Mouse (Mus musculus): ENCODE data around the gene Zc3h18. TPM values are rescaled to one million over a fixed set of nuclear protein-coding genes. Genes with fewer than 3 reads are reported as not detected.

Gene Zc3h18
- polyA plus RNA-seq, 1 experiment from 2014 or later, result 48.9 TPM

- Histone ChIP-seq H3K9ac (no peak overlapping the region), H3K27me3 (replicated peaks) (peaks cover 22% of the 10 kb centered on the region), H3K27ac (no peak overlapping the region), H3K36me3 (peaks cover 14% of the 10 kb centered on the region; the same call in 1 of the 2 replicates), H3K4me2 (no peak overlapping the region), H3K9me3 (no peaks in the 10 kb centered on the region), H3K4me3 (replicated peaks) (no peak overlapping the region), H3K4me1 (peaks cover 39% of the 10 kb centered on the region)
- 57% methylated on average over 6 of the region's 6 CpGs for WGBS
- ATAC-seq (ENCODE audit: insufficient read depth, low FRiP score, low read depth), result no peak
Measured at GRCm38 (mm10) chr8:122338852-122339251, 37.6 kb upstream of the Zc3h18 start.

- H3K4me1 ChIP-seq, result peaks cover 40% of the 10 kb centered on the region
- WGBS, result 80% methylated on average over 3 of the region's 3 CpGs
- H3K9ac ChIP-seq, result no peak overlapping the region
- H3K9me3 ChIP-seq, result no peaks in the 10 kb centered on the region
- no peak overlapping the region for H3K4me3 ChIP-seq (replicated peaks)
- peaks cover 4% of the 10 kb centered on the region; the same call in 1 of the 2 replicates for H3K36me3 ChIP-seq
- ATAC-seq (ENCODE audit: insufficient read depth, low FRiP score, low read depth), result no peak
- H3K4me2 ChIP-seq, result no peak overlapping the region
- H3K27me3 ChIP-seq (replicated peaks), result peaks cover 12% of the 10 kb centered on the region
- no peak overlapping the region for H3K27ac ChIP-seq
Measured at GRCm38 (mm10) chr8:122340761-122341160, 35.6 kb upstream of the Zc3h18 start.

GRCm38 (mm10) chr8:122341790-122342189 lies 34.6 kb upstream of the Zc3h18 start:
- Histone ChIP-seq H3K9me3 (no peaks in the 10 kb centered on the region), H3K9ac (no peak overlapping the region), H3K4me1 (peaks cover 31% of the 10 kb centered on the region), H3K4me2 (no peak overlapping the region), H3K27me3 (replicated peaks) (peaks cover 4% of the 10 kb centered on the region), H3K36me3 (0 out of 2 replicates have a peak, but pooled peaks cover 4% of the 10 kb centered on the region), H3K4me3 (replicated peaks) (no peak overlapping the region), H3K27ac (no peak overlapping the region)
- ATAC-seq (ENCODE audit: insufficient read depth, low FRiP score, low read depth), result no peak
- WGBS, result 77% methylated on average over 6 of the region's 6 CpGs

- H3K4me2 ChIP-seq, result no peak overlapping the region
- no peaks in the 10 kb centered on the region for H3K9me3 ChIP-seq
- ATAC-seq (ENCODE audit: insufficient read depth, low FRiP score, low read depth), result no peak
- H3K27me3 ChIP-seq (replicated peaks), result no peaks in the 10 kb centered on the region; the same call in 1 of the 2 replicates
- H3K9ac ChIP-seq, result no peak overlapping the region
- WGBS, result 23% methylated on average over 5 of the region's 5 CpGs
- H3K4me1 ChIP-seq, result peaks cover 29% of the 10 kb centered on the region
- no peak overlapping the region for H3K4me3 ChIP-seq (replicated peaks)
- H3K27ac ChIP-seq, result no peak overlapping the region
- 0 out of 2 replicates have a peak, but pooled peaks cover 4% of the 10 kb centered on the region for H3K36me3 ChIP-seq
Measured at GRCm38 (mm10) chr8:122342362-122342761, 34.0 kb upstream of the Zc3h18 start.

GRCm38 (mm10) chr8:122342806-122343209 lies 33.6 kb upstream of the Zc3h18 start:
- Histone ChIP-seq H3K4me3 (replicated peaks) (0 out of 2 replicates have a peak overlapping the region, but pooled peaks have one; percentile 26), H3K4me1 (peaks cover 29% of the 10 kb centered on the region), H3K4me2 (peak overlapping the region; percentile 55), H3K27me3 (replicated peaks) (no peaks in the 10 kb centered on the region), H3K9ac (no peak overlapping the region), H3K27ac (no peak overlapping the region), H3K9me3 (no peaks in the 10 kb centered on the region), H3K36me3 (0 out of 2 replicates have a peak, but pooled peaks cover under 1% of the 10 kb centered on the region)
- 4% methylated on average over 9 of the region's 9 CpGs for WGBS
- no peak for ATAC-seq (ENCODE audit: insufficient read depth, low FRiP score, low read depth)

GRCm38 (mm10) chr8:122343341-122343740 lies 33.1 kb upstream of the Zc3h18 start:
- no peaks in the 10 kb centered on the region for H3K9me3 ChIP-seq
- H3K4me2 ChIP-seq, result peak overlapping the region; percentile 55
- H3K27me3 ChIP-seq (replicated peaks), result no peaks in the 10 kb centered on the region
- 8% methylated on average over 11 of the region's 11 CpGs for WGBS
- no peak overlapping the region for H3K9ac ChIP-seq
- no peak overlapping the region for H3K27ac ChIP-seq
- ATAC-seq (ENCODE audit: insufficient read depth, low FRiP score, low read depth), result no peak
- H3K4me3 ChIP-seq (replicated peaks), result peak overlapping the region; percentile 26
- H3K4me1 ChIP-seq, result peaks cover 29% of the 10 kb centered on the region
- no peaks in the 10 kb centered on the region for H3K36me3 ChIP-seq

- Histone ChIP-seq H3K27ac (no peak overlapping the region), H3K4me2 (peak overlapping the region; percentile 55), H3K27me3 (replicated peaks) (no peaks in the 10 kb centered on the region), H3K4me3 (replicated peaks) (peak overlapping the region; percentile 26), H3K4me1 (peaks cover 29% of the 10 kb centered on the region), H3K36me3 (no peaks in the 10 kb centered on the region), H3K9ac (no peak overlapping the region), H3K9me3 (no peaks in the 10 kb centered on the region)
- under 1% methylated on average over 14 of the region's 14 CpGs for WGBS
- peak; percentile 37 for ATAC-seq (ENCODE audit: insufficient read depth, low FRiP score, low read depth)
Measured at GRCm38 (mm10) chr8:122343758-122344157, 32.7 kb upstream of the Zc3h18 start.

GRCm38 (mm10) chr8:122344219-122344618 lies 32.2 kb upstream of the Zc3h18 start:
- no peaks in the 10 kb centered on the region for H3K27me3 ChIP-seq (replicated peaks)
- H3K9me3 ChIP-seq, result no peaks in the 10 kb centered on the region
- peak; percentile 80 for ATAC-seq (ENCODE audit: insufficient read depth, low FRiP score, low read depth)
- no peak overlapping the region for H3K4me3 ChIP-seq (replicated peaks)
- WGBS, result 8% methylated on average over 3 of the region's 5 CpGs
- no peak overlapping the region for H3K9ac ChIP-seq
- H3K27ac ChIP-seq, result no peak overlapping the region
- H3K4me2 ChIP-seq, result peak overlapping the region; percentile 28; the same call in 1 of the 2 replicates
- H3K36me3 ChIP-seq, result no peaks in the 10 kb centered on the region
- H3K4me1 ChIP-seq, result peaks cover 29% of the 10 kb centered on the region

GRCm38 (mm10) chr8:122345181-122346095 lies 31.0 kb upstream of the Zc3h18 start:
- Histone ChIP-seq H3K4me3 (replicated peaks) (no peak overlapping the region), H3K9ac (no peak overlapping the region), H3K4me2 (no peak overlapping the region), H3K27ac (no peak overlapping the region), H3K27me3 (replicated peaks) (no peaks in the 10 kb centered on the region), H3K36me3 (no peaks in the 10 kb centered on the region), H3K9me3 (no peaks in the 10 kb centered on the region), H3K4me1 (peaks cover 29% of the 10 kb centered on the region)
- ATAC-seq (ENCODE audit: insufficient read depth, low FRiP score, low read depth), result no peak
- 50% methylated on average over 12 of the region's 12 CpGs for WGBS

GRCm38 (mm10) chr8:122347811-122348552 lies 28.4 kb upstream of the Zc3h18 start:
- H3K9me3 ChIP-seq, result no peaks in the 10 kb centered on the region
- H3K36me3 ChIP-seq, result no peaks in the 10 kb centered on the region
- H3K4me2 ChIP-seq, result no peak overlapping the region
- H3K4me3 ChIP-seq (replicated peaks), result no peak overlapping the region
- H3K4me1 ChIP-seq, result peaks cover 15% of the 10 kb centered on the region
- no peak overlapping the region for H3K27ac ChIP-seq
- no peak overlapping the region for H3K9ac ChIP-seq
- no peak for ATAC-seq (ENCODE audit: insufficient read depth, low FRiP score, low read depth)
- WGBS, result 69% methylated on average over 5 of the region's 5 CpGs
- no peaks in the 10 kb centered on the region; the same call in none of the 2 replicates for H3K27me3 ChIP-seq (replicated peaks)

- H3K4me1 ChIP-seq, result peaks cover 1% of the 10 kb centered on the region; the same call in 1 of the 2 replicates
- no peaks in the 10 kb centered on the region for H3K36me3 ChIP-seq
- H3K4me2 ChIP-seq, result no peak overlapping the region
- no peaks in the 10 kb centered on the region for H3K9me3 ChIP-seq
- ATAC-seq (ENCODE audit: insufficient read depth, low FRiP score, low read depth), result peak; percentile 72
- H3K4me3 ChIP-seq (replicated peaks), result no peak overlapping the region
- no peaks in the 10 kb centered on the region; the same call in none of the 2 replicates for H3K27me3 ChIP-seq (replicated peaks)
- WGBS, result 31% methylated on average over 15 of the region's 15 CpGs
- no peak overlapping the region for H3K27ac ChIP-seq
- H3K9ac ChIP-seq, result no peak overlapping the region
Measured at GRCm38 (mm10) chr8:122349357-122350297, 26.8 kb upstream of the Zc3h18 start.
